Mouse (Mus musculus) midbrain, embryonic 11.5 days (tissue): ENCODE data around the gene Mcu. TPM values are rescaled to one million over a fixed set of nuclear protein-coding genes. Genes with fewer than 3 reads are reported as not detected.

Experiments
- ATAC-seq: fragments of 200-750 bp; cut with Nextera tagmentation; 2 replicates; pipeline ENCODE4 v1.8.0; 2017; ENCODE audit warnings: moderate TSS enrichment, moderate library complexity; ENCODE audit not compliant: low FRiP score
- DNase-seq: peaks from one replicate; pipeline ENCODE4 v3.0.0; 2015; ENCODE audit warnings: low spot score; ENCODE audit errors: missing footprints
- H3K27ac ChIP-seq: fragments of 300-500 bp; sonication (generic); 2 replicates; pipeline ENCODE4 v1.5.1; 2014; ENCODE audit warnings: low read depth, low read length
- H3K27me3 ChIP-seq: fragments of 300-500 bp; sonication (generic); 2 replicates; pipeline ENCODE4 v1.6.1; 2014; ENCODE audit warnings: mild to moderate bottlenecking, low read length, moderate library complexity, mixed read lengths; ENCODE audit not compliant: control insufficient read depth, insufficient read depth
- H3K36me3 ChIP-seq: fragments of 300-500 bp; sonication (generic); 2 replicates; pipeline ENCODE4 v1.6.1; 2014; ENCODE audit warnings: mild to moderate bottlenecking, low read length, moderate library complexity, mixed read lengths; ENCODE audit not compliant: control insufficient read depth, insufficient read depth
- H3K4me1 ChIP-seq: fragments of 300-500 bp; sonication (generic); 2 replicates; pipeline ENCODE4 v1.6.1; 2014; ENCODE audit warnings: low read length; ENCODE audit not compliant: control insufficient read depth, insufficient read depth
- H3K4me2 ChIP-seq: fragments of 300-500 bp; sonication (generic); 2 replicates; pipeline ENCODE4 v1.6.1; 2014; ENCODE audit warnings: mild to moderate bottlenecking, moderate library complexity
- H3K4me3 ChIP-seq: fragments of 300-500 bp; sonication (generic); 2 replicates; pipeline ENCODE4 v1.5.1; 2014; ENCODE audit warnings: low read depth, low read length
- H3K9ac ChIP-seq: fragments of 300-500 bp; sonication (generic); 2 replicates; pipeline ENCODE4 v1.6.1; 2014; ENCODE audit warnings: low read length
- H3K9me3 ChIP-seq: fragments of 300-500 bp; sonication (generic); 2 replicates; pipeline ENCODE4 v1.6.1; 2016; ENCODE audit warnings: low read length; ENCODE audit not compliant: control insufficient read depth
- WGBS: fragments of 180-500 bp; shearing (Covaris S2); extraction: QIAGEN DNeasy Blood & Tissue Kit; methylation state at CpG from one replicate; pipeline ENCODE4 v1.1.7; 2014; 5-methylcytosine and 5-hydroxymethylcytosine counted together
- polyA plus RNA-seq: library from polyadenylated mRNA; unstranded; fragments of >200 nt; fragmentation: Nextera tagmentation; extraction: Ambion mirVana; gene quantifications from 2 replicates; pipeline ENCODE4 v1.2.1, GENCODE M21; 2014

Mcu gene
- polyA plus RNA-seq, 1 experiment from 2014 or later = 17.7 TPM

- WGBS = 70% methylated on average over 6 of the region's 6 CpGs
- no peak overlapping the region for H3K27ac ChIP-seq
- no peak for ATAC-seq
Observed at GRCm38 (mm10) chr10:59638576-59638975, 22.1 kb upstream of the Mcu start.

GRCm38 (mm10) chr10:59637596-59638124 lies 21.2 kb upstream of the Mcu start:
- Histone ChIP-seq H3K36me3 (no peaks in the 10 kb centered on the region), H3K4me2 (no peak overlapping the region), H3K4me3 (no peak overlapping the region), H3K9ac (no peak overlapping the region), H3K27ac (no peak overlapping the region), H3K27me3 (no peaks in the 10 kb centered on the region), H3K9me3 (no peaks in the 10 kb centered on the region), H3K4me1 (peaks cover 2% of the 10 kb centered on the region; the same call in 1 of the 2 replicates)
- ATAC-seq = no peak
- DNase-seq = no peak
- 82% methylated on average over 7 of the region's 7 CpGs for WGBS

More at GRCm38 (mm10) chr10:59638576-59638975, 22.1 kb upstream of the Mcu start:
- Histone ChIP-seq H3K27me3 (no peaks in the 10 kb centered on the region), H3K4me2 (no peak overlapping the region), H3K9me3 (no peaks in the 10 kb centered on the region), H3K4me3 (no peak overlapping the region), H3K4me1 (peaks cover 2% of the 10 kb centered on the region; the same call in 1 of the 2 replicates), H3K36me3 (no peaks in the 10 kb centered on the region), H3K9ac (no peak overlapping the region)
- no peak for DNase-seq

DNA sequence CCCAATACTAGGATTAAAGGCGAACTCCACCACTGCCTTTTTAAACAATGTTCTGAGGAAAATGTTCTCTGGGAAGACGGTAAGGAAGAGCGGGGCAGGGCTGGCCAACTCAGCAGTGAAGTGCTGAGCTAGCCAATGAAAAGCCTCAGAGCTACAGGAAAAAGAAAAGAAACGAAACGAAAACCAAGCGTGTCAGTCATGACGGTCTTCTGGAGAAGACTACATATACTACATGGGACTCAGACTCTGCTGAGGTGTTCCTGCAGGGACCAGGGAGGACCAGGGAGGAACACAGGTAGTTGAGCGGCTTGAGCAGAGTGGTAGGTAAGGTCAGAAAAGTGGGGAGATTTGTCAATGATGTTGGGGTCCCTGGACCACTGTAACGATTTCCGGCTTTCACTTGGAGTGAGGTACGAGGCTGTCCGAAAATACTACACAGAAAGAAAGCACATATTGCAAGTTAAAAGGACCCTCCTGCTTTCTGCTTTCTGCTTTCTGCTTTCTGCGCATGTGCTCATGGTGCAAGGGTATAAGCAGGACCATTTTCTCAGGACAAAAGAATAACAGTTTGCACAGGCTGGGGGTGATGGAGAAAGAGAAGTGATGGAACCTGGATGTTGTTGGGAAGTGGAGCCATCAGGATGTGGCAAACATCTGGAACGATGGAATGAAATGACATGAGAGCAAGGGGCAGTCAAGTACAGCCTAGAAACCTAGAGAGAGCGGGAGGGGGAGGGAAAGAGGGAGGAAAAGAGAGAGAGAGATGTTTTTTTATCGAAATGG lies 20.4 kb upstream of the Mcu start:
- 77% methylated on average over 16 of the region's 16 CpGs for WGBS
- no peak overlapping the region for H3K9ac ChIP-seq
- no peaks in the 10 kb centered on the region for H3K9me3 ChIP-seq
- ATAC-seq (no peak), DNase-seq (peak; percentile 77)
- H3K4me2 ChIP-seq = no peak overlapping the region
- H3K27ac ChIP-seq = no peak overlapping the region
- H3K4me3 ChIP-seq = no peak overlapping the region
- H3K27me3 ChIP-seq = no peaks in the 10 kb centered on the region
- no peaks in the 10 kb centered on the region for H3K36me3 ChIP-seq
- H3K4me1 ChIP-seq = peaks cover 2% of the 10 kb centered on the region; the same call in 1 of the 2 replicates

DNA sequence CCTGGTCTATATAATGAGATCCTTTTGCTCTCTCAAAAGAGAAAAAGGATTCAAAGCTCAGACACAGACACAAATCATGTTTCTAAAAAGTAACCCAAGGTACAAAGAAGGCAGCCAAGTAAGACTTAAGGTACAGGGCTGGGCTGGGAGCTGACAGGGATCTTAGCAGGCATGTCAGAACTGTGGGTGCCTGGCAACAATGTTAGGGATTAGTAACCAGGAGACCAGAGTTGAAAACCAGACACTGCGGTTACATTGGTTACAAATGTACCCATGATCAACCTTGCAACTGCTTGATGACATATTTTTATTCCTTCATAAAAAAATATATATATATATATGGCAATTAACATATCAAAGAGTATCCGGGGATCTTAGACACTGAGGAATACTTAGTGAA lies 19.6 kb upstream of the Mcu start:
- DNase-seq (peak; percentile 85), ATAC-seq (peak; percentile 70)
- Histone ChIP-seq H3K27ac (no peak overlapping the region), H3K4me3 (no peak overlapping the region), H3K9ac (no peak overlapping the region), H3K36me3 (no peaks in the 10 kb centered on the region), H3K4me2 (no peak overlapping the region), H3K27me3 (no peaks in the 10 kb centered on the region), H3K9me3 (no peaks in the 10 kb centered on the region), H3K4me1 (peaks cover 2% of the 10 kb centered on the region; the same call in 1 of the 2 replicates)
- whole genome bisulfite sequencing = 49% methylated on average over 2 of the region's 2 CpGs

DNA sequence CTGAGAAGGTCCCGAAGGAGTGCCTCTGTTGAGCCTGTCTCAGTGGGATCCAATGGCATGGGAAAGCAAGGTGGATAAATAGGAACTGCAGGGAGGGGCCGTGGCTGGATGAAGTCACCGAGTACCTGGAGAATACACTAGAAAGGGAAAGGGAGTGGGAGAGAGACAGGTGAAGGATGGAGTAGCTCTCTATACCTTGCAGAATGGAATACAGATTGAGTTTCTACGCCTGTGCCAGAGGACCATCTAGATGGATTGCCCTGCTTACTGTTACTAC lies 13.0 kb upstream of the Mcu start:
- Histone ChIP-seq H3K4me3 (no peak overlapping the region), H3K27ac (no peak overlapping the region), H3K27me3 (no peaks in the 10 kb centered on the region), H3K9me3 (no peaks in the 10 kb centered on the region), H3K36me3 (no peaks in the 10 kb centered on the region), H3K9ac (no peak overlapping the region), H3K4me1 (peaks cover 3% of the 10 kb centered on the region; the same call in 1 of the 2 replicates), H3K4me2 (no peak overlapping the region)
- DNase-seq = no peak
- 90% methylated on average over 4 of the region's 4 CpGs for WGBS
- ATAC-seq = no peak

DNA sequence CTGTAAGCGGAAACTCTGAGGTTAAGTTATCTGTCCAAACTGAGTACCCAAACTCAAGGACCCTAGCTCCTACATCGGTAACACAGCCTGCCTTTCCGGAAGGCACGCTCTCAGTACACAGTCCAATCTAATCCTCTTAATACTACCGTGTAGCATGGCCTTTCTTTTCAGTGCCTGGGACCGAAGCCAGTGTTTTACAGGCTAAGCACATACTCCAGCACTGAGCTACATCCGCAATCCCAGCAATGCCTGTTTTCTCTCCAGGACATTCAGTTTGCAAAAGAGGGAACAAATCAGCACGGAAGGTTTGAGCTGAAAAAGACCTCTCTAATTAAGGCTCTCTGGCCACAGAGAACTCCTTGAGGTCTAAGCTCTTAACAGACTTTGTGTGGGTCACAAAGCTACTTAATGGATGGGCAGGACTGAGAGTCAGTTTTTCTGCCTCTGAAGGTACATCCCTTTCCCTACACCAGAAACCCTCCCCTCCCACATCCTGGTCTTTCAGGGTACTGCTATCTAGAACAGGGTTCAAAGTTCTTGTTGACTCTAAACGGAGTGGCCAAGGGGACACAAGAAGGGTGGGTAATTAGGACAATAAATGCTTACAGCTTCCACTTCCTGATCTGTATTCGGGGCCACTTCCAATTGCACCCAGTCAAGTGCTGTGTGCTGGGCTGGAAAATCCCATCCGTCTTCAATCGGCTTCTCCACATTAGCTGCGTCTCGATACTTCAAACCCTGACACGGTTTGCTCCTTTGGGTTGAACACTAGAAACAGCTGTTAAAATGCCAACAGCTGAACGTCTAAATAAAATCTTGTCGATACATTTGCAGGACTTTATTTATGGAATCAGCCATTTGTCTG lies 12.4 kb upstream of the Mcu start:
- no peaks in the 10 kb centered on the region for H3K36me3 ChIP-seq
- H3K4me1 ChIP-seq = peaks cover 3% of the 10 kb centered on the region; the same call in 1 of the 2 replicates
- no peaks in the 10 kb centered on the region for H3K9me3 ChIP-seq
- WGBS = 53% methylated on average over 17 of the region's 17 CpGs
- H3K4me3 ChIP-seq = no peak overlapping the region
- no peak overlapping the region for H3K27ac ChIP-seq
- DNase-seq = peak; percentile 87
- ATAC-seq = peak; percentile 74
- no peak overlapping the region for H3K9ac ChIP-seq
- no peak overlapping the region for H3K4me2 ChIP-seq
- no peaks in the 10 kb centered on the region for H3K27me3 ChIP-seq

- H3K9ac ChIP-seq = no peak overlapping the region
- H3K4me2 ChIP-seq = no peak overlapping the region
- no peak overlapping the region for H3K4me3 ChIP-seq
- H3K4me1 ChIP-seq = no peaks in the 10 kb centered on the region; the same call in 1 of the 2 replicates
- no peaks in the 10 kb centered on the region for H3K9me3 ChIP-seq
- DNase-seq (no peak), ATAC-seq (no peak)
- no peaks in the 10 kb centered on the region for H3K27me3 ChIP-seq
- 73% methylated on average over 5 of the region's 5 CpGs for WGBS
- no peak overlapping the region for H3K27ac ChIP-seq
- H3K36me3 ChIP-seq = no peaks in the 10 kb centered on the region
Observed at GRCm38 (mm10) chr10:59623496-59623895, 7.0 kb upstream of the Mcu start.

- Histone ChIP-seq H3K36me3 (no peaks in the 10 kb centered on the region), H3K9me3 (no peaks in the 10 kb centered on the region), H3K4me1 (peaks cover 3% of the 10 kb centered on the region; the same call in 1 of the 2 replicates), H3K9ac (no peak overlapping the region), H3K27ac (no peak overlapping the region), H3K27me3 (no peaks in the 10 kb centered on the region), H3K4me3 (no peak overlapping the region), H3K4me2 (no peak overlapping the region)
- WGBS = 80% methylated on average over 10 of the region's 10 CpGs
- ATAC-seq (no peak), DNase-seq (no peak)
Observed at GRCm38 (mm10) chr10:59621355-59621754, 4.9 kb upstream of the Mcu start.

- WGBS = 90% methylated on average over 7 of the region's 7 CpGs
- no peak for ATAC-seq
Observed at GRCm38 (mm10) chr10:59617776-59618175, 1.3 kb upstream of the Mcu start.

More at GRCm38 (mm10) chr10:59617776-59618175, 1.3 kb upstream of the Mcu start:
- H3K36me3 ChIP-seq = no peaks in the 10 kb centered on the region
- H3K4me3 ChIP-seq = no peak overlapping the region
- H3K9ac ChIP-seq = no peak overlapping the region
- H3K9me3 ChIP-seq = no peaks in the 10 kb centered on the region
- H3K27ac ChIP-seq = no peak overlapping the region
- DNase-seq = peak; percentile 72
- H3K4me1 ChIP-seq = peaks cover 6% of the 10 kb centered on the region; the same call in 1 of the 2 replicates
- H3K4me2 ChIP-seq = no peak overlapping the region
- H3K27me3 ChIP-seq = no peaks in the 10 kb centered on the region
